Mouse (Mus musculus): ENCODE measurements at regions not wholly inside any gene's neighbourhood (a gene's known extent, or its start where the extent isn't known, plus 50 kb on each side); places are given as distances from the start of the nearest gene placed in this dataset.

DNA sequence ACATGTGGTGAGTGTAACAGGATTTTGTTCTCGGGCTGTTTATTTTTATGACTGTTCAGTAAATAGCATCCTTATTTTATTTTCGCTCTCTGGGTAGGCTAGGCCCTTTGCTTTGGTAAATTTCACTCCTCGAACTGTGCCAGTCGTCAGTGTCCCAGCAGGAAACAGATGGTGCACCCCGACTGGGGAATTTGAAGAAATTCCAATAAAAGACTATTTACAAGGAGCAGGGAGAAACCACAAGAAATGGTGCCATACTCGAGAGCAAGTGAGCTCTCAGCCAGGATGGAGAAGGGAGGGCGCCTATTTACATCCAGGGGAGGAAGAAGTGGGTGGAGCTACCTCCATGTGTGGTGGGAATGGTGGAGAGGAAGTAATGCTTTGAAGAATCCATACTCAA is 213.0 kb downstream of the Zfp326 start:
- TF ChIP-seq CTCF (conservative IDR thresholded peaks at IDR 0.05; ENCODE audit: low read length): no peak
- TF ChIP-seq NANOG (IDR thresholded peaks at IDR 0.05; ENCODE audit: borderline replicate concordance, low read length): no peak
